Mouse (Mus musculus) kidney, adult 2 months (tissue): ENCODE measurements around the gene Fhdc1.

Experiments used
- CTCF ChIP-seq: fragments of 200-500 bp; conservative IDR thresholded peaks from 2 replicates; pipeline ENCODE4 v1.5.1; 2011; ENCODE audit warnings: low read depth, mild to moderate bottlenecking, control low read depth, low read length, moderate library complexity, mixed read lengths; ENCODE audit not compliant: insufficient read depth, insufficient read length
- POLR2A ChIP-seq: fragments of 200-500 bp; IDR thresholded peaks from one replicate; pipeline ENCODE4 v1.6.1; 2011; ENCODE audit warnings: low read depth, low read length, control low read depth

DNA sequence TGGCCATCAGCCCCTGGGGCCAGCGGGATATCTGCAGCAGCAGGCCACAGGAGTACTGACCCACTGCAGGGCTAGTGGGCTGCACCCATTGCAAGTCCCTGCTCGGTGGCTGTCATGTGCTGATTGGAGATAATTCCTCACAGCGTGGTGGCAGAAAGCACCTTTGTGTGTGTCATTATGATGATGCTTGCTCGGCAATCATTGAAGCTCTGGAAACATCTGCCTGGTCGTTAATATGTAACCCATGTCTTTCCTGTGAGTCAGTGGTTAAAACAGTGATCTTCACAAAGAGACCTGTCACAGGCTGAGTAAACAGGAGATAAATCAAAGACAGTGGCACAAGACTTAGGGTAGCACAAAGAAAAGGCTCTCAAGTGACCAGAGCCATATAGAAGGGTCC is 67.3 kb downstream of the Fhdc1 start:
- TF ChIP-seq CTCF (no peak), POLR2A (no peak)
